Mouse (Mus musculus) stomach, embryonic 14.5 days (tissue): ENCODE measurements around the gene Zfp830. TPM values are rescaled to one million over a fixed set of nuclear protein-coding genes. Genes with fewer than 3 reads are reported as not detected.

Experiments used
- ATAC-seq: fragments of 200-750 bp; cut with Nextera tagmentation; 2 replicates; pipeline ENCODE4 v1.8.0; 2017; ENCODE audit warnings: low read depth, moderate TSS enrichment; ENCODE audit not compliant: insufficient number of reproducible peaks, insufficient read depth, low FRiP score
- H3K27ac ChIP-seq: fragments of 300-500 bp; sonication (generic); 2 replicates; pipeline ENCODE4 v1.5.1; 2014; ENCODE audit warnings: mild to moderate bottlenecking, low read length, moderate library complexity, mixed read lengths
- H3K27me3 ChIP-seq: fragments of 300-500 bp; sonication (generic); 2 replicates; pipeline ENCODE4 v1.6.1; 2014; ENCODE audit warnings: low read length, control low read depth, mixed read lengths; ENCODE audit not compliant: control insufficient read depth, insufficient read depth
- H3K36me3 ChIP-seq: fragments of 300-500 bp; sonication (generic); 2 replicates; pipeline ENCODE4 v1.6.1; 2014; ENCODE audit warnings: mild to moderate bottlenecking, control low read depth, low read length, moderate library complexity, mixed read lengths; ENCODE audit not compliant: control insufficient read depth, insufficient read depth
- H3K4me1 ChIP-seq: fragments of 300-500 bp; sonication (generic); 2 replicates; pipeline ENCODE4 v1.6.1; 2014; ENCODE audit warnings: low read length, control low read depth, mixed read lengths; ENCODE audit not compliant: control insufficient read depth, insufficient read depth
- H3K4me2 ChIP-seq: fragments of 300-500 bp; sonication (generic); replicated peaks from 2 replicates; pipeline ENCODE4 v1.6.1; 2014; ENCODE audit warnings: low read depth, low read length, control low read depth
- H3K4me3 ChIP-seq: fragments of 300-500 bp; sonication (generic); 2 replicates; pipeline ENCODE4 v1.5.1; 2014; ENCODE audit warnings: low read depth, low read length, control low read depth
- H3K9ac ChIP-seq: fragments of 300-500 bp; sonication (generic); replicated peaks from 2 replicates; pipeline ENCODE4 v1.6.1; 2014; ENCODE audit warnings: low read depth, mild to moderate bottlenecking, control low read depth, low read length, moderate library complexity, mixed read lengths
- H3K9me3 ChIP-seq: fragments of 300-500 bp; sonication (generic); 2 replicates; pipeline ENCODE4 v1.6.1; 2016; ENCODE audit warnings: low read depth, low read length, control low read depth; ENCODE audit not compliant: control insufficient read depth
- WGBS: fragments of 180-500 bp; shearing (Covaris S2); extraction: QIAGEN DNeasy Blood & Tissue Kit; methylation state at CpG from one replicate; pipeline ENCODE4 v1.1.7; 2014; 5-methylcytosine and 5-hydroxymethylcytosine counted together
- polyA plus RNA-seq: library from polyadenylated mRNA; unstranded; fragments of >200 nt; fragmentation: Nextera tagmentation; extraction: Ambion mirVana; gene quantifications from 2 replicates; pipeline ENCODE4 v1.2.1, GENCODE M21; 2014

Gene Zfp830
- 34.2 and 37.8 TPM in 2 replicates for polyA plus RNA-seq

DNA sequence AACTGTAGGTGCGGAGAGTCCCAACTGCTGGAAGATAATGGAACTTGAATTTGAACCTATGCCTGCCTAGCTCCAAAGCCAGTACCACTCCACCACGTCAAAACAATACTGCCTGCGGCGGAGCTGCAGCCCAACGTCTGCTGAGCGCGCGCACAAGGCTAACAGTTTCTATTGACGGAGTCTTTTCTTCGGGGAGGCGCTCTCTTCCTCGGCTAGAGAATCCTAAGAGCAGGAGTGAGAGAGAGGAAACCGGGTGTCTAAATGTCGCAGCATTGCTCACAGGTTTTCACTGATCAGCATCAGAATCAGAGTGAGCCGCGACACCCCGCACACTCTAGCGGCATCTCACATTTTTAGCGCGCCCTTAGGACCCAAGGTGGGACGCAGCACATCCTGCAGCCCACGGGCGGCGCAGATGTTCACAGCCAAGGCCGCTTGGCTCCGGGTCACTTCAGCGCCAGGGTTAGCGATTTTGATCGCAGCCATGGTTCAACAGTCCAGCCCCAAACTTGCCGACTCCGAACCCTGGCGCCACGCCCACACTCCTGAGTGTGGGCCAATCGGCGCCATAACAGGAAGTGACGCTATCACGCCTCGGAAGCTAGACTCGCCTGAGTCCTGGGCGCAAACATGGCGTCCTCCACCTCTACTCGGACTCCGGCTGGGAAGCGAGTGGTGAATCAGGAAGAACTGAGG is at the start of gene Zfp830, which contains the start of gene Cct6b:
Zfp830 (plus strand) TSS at position 604 of the 696 bp plus-strand sequence.
Cct6b (minus strand) TSS at position 580 of the 696 bp plus-strand sequence.
- WGBS = under 1% methylated on average over 44 of the region's 44 CpGs

DNA sequence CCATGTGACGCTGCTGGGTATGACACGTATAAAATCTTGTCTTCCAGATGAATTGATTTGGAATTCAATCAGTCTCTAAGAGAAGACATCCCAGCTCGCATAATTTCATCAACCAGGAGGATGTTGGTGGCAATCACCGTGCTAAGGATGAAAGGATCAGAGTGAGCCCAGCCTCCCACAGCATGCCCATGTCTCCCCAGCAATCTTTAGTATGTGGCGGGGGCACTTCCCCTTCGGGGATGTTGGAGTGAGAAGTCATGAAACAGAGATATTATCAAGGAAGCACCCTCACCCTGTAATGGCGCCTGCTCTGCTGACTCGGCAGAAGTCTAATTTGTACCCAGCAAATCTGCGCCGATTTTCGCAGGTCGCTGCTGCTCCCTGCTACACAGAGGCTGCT is 44.9 kb upstream of the Zfp830 start:
- WGBS = 83% methylated on average over 12 of the region's 12 CpGs
- Histone ChIP-seq H3K9me3 (no peaks in the 10 kb centered on the region), H3K9ac (no peak overlapping the region), H3K36me3 (no peaks in the 10 kb centered on the region), H3K4me2 (no peak overlapping the region), H3K27ac (no peak overlapping the region), H3K4me3 (no peak overlapping the region), H3K27me3 (no peaks in the 10 kb centered on the region), H3K4me1 (no peaks in the 10 kb centered on the region)
- no peak for ATAC-seq

More for the DNA sequence above, at the start of gene Zfp830, which contains the start of gene Cct6b:
- peak within 1 kb of the TSS; percentile 96 for H3K4me2 ChIP-seq
- peaks cover 18% of the 10 kb centered on the region for H3K4me1 ChIP-seq
- no peaks in the 10 kb centered on the region for H3K27me3 ChIP-seq
- ATAC-seq = peak; percentile 99
- H3K9me3 ChIP-seq = no peaks in the 10 kb centered on the region
- H3K27ac ChIP-seq = peak within 1 kb of the TSS; percentile 92
- peak within 1 kb of the TSS; percentile 80 for H3K9ac ChIP-seq
- H3K36me3 ChIP-seq = no peaks in the 10 kb centered on the region
- peak within 1 kb of the TSS; percentile 99 for H3K4me3 ChIP-seq

DNA sequence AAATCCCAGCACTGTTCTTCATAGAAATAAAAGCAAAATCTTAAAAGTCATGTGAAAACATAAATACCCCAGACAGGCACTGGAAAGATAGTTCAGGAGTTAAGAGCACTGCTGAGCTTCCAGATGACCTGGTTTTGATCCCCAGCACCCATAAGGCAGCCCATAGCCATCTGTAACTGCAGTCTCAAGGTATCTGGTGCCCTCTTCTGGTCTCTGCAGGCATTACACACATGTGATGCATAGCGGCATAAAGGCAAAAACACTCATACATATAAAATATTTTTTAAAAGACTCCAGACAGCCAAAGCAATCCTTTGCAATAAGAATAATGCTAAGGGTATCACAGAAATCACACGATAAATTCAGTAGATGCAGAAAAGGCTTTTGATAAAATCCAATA is 37.3 kb upstream of the Zfp830 start:
- H3K4me2 ChIP-seq = no peak overlapping the region
- H3K9me3 ChIP-seq = 0 out of 2 replicates have a peak, but pooled peaks cover 3% of the 10 kb centered on the region
- H3K4me1 ChIP-seq = no peaks in the 10 kb centered on the region
- WGBS = 91% methylated on average over 2 of the region's 2 CpGs
- no peaks in the 10 kb centered on the region for H3K36me3 ChIP-seq
- H3K27ac ChIP-seq = no peak overlapping the region
- H3K27me3 ChIP-seq = no peaks in the 10 kb centered on the region
- H3K9ac ChIP-seq = no peak overlapping the region
- H3K4me3 ChIP-seq = no peak overlapping the region
- no peak for ATAC-seq

DNA sequence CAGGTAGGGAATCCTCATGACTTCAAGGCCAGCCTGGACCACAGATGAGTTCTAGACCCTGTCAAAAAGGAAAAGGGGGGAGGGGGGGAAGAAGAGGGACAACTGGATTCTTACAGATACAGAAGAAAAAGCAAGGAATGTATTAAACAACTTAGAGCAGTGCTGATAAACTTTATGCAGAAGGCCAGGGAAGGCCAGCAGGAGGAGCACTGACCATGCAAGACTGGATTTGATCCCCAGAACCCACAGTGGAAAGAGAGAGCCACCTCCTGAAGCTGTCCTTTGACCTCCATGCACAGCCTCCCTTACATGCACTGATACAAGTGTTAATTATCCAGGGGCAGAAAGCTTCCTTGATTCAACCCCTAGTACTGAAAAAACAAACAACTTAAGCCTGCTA is 29.9 kb upstream of the Zfp830 start:
- no peak for ATAC-seq
- Histone ChIP-seq H3K27ac (no peak overlapping the region), H3K9me3 (no peaks in the 10 kb centered on the region), H3K9ac (no peak overlapping the region), H3K27me3 (no peaks in the 10 kb centered on the region), H3K4me2 (no peak overlapping the region), H3K4me3 (no peak overlapping the region), H3K4me1 (no peaks in the 10 kb centered on the region), H3K36me3 (no peaks in the 10 kb centered on the region)

DNA sequence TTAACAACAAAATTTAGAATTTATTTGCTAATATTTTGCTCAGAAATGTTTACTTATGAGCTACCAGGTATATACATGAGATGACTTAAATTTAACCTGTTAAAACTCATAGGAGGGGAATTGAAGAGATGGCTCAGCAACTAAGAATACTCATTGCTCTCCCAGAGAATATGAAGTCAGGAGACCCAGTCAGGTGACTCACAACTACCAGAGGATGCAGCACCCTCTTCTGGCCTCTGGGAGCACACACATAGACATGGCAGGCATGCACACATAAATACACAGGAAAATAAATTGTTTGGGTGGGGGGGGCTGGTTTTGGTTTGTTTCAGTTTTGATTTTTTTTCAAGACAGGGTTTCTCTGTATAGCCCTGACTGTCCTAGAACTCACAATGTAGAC is 25.1 kb upstream of the Zfp830 start:
- no peak for ATAC-seq
- no peaks in the 10 kb centered on the region for H3K27me3 ChIP-seq
- H3K36me3 ChIP-seq = no peaks in the 10 kb centered on the region
- no peak overlapping the region for H3K27ac ChIP-seq
- H3K4me3 ChIP-seq = no peak overlapping the region
- H3K9me3 ChIP-seq = no peaks in the 10 kb centered on the region
- H3K9ac ChIP-seq = no peak overlapping the region
- H3K4me2 ChIP-seq = no peak overlapping the region
- H3K4me1 ChIP-seq = no peaks in the 10 kb centered on the region

DNA sequence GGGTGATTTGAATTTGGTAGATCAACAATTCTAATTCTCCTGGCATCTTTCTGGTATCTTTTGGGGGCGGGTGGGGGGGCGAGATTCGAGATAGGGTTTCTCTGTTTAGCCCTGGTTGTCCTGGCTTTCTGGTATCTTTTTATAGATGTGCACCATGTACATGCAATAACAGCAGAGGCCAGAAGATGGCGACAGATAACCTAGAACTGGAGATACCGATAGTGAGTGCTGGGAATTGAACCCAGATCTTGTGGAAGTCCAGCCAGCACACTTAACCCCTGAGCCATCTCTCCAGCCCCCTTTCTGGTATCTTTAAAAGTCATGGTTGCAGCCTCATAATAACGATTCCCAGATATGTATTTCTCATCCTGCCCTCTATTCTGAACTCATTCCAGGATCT is 18.0 kb upstream of the Zfp830 start:
- WGBS = 34% methylated on average over 6 of the region's 6 CpGs

DNA sequence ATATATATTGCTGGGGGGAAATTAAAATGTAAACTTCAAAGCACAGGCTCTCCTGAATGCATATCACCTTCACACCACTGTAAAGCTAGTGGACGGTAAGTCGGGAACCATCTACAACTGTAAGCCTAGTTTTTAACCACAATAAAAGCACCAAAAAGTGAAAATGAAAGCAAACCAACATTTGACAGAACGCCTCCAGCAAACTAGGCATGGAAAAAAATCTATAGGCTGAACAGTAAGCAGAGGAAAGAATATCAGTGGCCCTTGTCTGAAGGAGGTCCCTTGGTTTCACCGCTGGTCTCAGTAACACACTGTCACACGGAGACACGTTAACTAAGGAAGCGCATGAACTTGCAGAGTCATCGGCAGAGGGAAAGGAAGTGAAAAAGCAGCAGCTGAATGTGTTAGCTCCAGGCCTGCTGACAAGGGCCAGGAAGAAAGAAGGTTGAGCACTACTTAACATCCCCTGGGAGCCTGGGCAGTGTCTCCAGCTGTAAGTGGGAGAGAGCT is 17.2 kb upstream of the Zfp830 start:
- no peak overlapping the region for H3K4me2 ChIP-seq
- no peak overlapping the region for H3K4me3 ChIP-seq
- no peaks in the 10 kb centered on the region for H3K9me3 ChIP-seq
- H3K9ac ChIP-seq = no peak overlapping the region
- H3K4me1 ChIP-seq = no peaks in the 10 kb centered on the region
- no peak for ATAC-seq
- 79% methylated on average over 8 of the region's 8 CpGs for WGBS
- H3K27ac ChIP-seq = no peak overlapping the region
- H3K36me3 ChIP-seq = no peaks in the 10 kb centered on the region
- no peaks in the 10 kb centered on the region for H3K27me3 ChIP-seq

More for the DNA sequence above, 18.0 kb upstream of the Zfp830 start:
- H3K9me3 ChIP-seq = no peaks in the 10 kb centered on the region
- no peaks in the 10 kb centered on the region for H3K4me1 ChIP-seq
- H3K9ac ChIP-seq = no peak overlapping the region
- H3K4me3 ChIP-seq = no peak overlapping the region
- H3K27ac ChIP-seq = no peak overlapping the region
- ATAC-seq = no peak
- H3K27me3 ChIP-seq = no peaks in the 10 kb centered on the region
- no peaks in the 10 kb centered on the region for H3K36me3 ChIP-seq
- H3K4me2 ChIP-seq = no peak overlapping the region

DNA sequence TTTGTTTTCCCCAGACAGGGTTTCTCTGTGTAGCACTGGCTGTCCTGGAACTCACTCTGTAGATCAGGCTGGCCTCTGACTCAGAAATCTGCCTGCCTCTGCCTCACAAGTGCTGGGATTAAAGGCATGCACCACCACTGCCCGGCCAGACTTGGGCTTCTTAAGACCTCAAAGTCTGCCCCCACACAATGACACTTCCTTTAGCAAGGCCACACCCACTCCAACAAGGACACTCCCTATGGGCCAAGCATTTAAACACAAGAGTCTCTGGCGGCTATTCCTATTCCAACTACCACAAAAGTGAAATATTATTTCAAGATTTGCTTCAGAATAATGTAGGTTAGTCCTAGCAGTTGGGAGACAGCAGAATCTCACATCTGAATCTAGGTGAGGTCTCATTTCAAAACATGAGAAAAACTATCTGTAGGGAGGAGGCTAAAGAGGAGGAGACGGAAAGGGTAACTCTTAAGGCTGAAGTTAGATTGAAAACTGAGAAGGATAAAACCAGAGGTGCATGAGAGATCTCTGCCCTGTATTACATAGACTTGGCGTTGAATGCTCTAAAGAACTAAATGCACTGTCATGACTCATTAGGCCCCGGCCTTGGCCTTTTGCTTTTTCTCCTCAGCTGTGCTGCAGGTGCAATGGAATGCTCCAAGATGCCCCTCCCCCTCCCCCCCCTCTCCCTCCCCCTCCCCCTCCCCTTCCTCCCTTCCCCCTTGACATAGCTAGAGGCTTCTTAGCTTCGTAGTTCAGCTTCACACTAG is 11.6 kb upstream of the Zfp830 start:
- 77% methylated on average over 6 of the region's 6 CpGs for WGBS
- ATAC-seq = no peak
- Histone ChIP-seq H3K36me3 (no peaks in the 10 kb centered on the region), H3K4me1 (no peaks in the 10 kb centered on the region), H3K4me3 (no peak overlapping the region), H3K9ac (no peak overlapping the region), H3K9me3 (no peaks in the 10 kb centered on the region), H3K4me2 (no peak overlapping the region), H3K27ac (no peak overlapping the region), H3K27me3 (no peaks in the 10 kb centered on the region)
